Mouse (Mus musculus): ENCODE data around the gene Tiam1. TPM values are rescaled to one million over a fixed set of nuclear protein-coding genes. Genes with fewer than 3 reads are reported as not detected.

Tiam1 gene
- total RNA-seq, 2 experiments from 2014 or later, result 106 to 116 TPM

GRCm38 (mm10) chr16:89831172-89831571, 312.4 kb downstream of the Tiam1 start:
- DNase-seq, result no peak

DNA sequence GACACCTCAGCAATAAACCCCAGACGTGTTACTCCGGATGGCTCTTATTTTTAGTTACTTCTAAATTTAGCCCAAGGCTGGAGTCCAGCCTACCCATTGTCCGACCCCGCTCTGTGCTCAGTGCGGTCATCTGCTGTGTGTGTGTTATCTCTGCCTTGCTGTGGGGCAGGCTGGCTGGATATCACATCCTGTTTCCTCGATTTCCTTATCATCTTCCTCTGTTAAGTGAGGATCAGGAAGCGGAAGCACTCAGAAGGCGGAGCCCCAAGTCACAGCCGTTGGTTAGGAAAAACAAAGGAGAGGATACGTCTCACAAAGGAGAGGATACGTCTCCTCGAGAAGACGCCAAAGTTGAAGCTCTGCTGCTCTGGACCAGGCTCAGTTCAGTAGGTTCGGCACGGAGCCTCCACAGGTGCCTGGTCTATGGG, 313.3 kb downstream of the Tiam1 start:
- DNase-seq, result no peak

DNA sequence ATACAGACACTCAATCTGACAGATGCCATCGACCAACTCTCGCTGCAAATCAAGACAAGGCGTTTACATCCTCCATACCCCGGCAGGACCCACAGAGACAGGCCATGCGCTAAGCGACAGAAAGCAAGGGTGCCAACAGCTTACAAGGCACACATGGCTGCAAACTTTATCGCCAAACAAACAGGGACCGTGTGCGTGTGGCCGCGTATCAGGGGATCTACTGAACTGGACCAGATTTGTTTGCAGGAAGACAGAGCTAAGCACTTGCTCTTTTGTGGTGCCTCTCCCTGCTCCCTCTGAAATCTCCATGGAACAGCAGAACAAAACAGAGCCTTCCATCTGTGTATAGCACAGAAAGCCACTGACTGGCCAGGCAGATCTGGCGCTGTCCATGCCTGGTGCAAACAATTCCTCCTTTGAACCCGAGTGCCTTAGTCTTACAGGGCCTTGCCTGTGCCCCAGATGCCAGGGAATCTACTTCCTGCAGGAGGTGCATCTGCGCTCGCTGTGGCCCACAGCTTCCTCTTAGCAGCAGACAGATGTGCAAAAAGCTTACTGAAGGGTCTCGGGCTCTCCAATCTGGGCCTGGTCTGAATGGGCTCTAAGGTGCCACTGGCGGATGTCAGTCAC, 316.0 kb downstream of the Tiam1 start:
- DNase-seq, result no peak

- no peak for DNase-seq
These were observed 317.7 kb downstream of the Tiam1 start for GRCm38 (mm10) chr16:89825875-89826274.

- DNase-seq, result no peak
These were observed 320.7 kb downstream of the Tiam1 start for GRCm38 (mm10) chr16:89822882-89823281.

- DNase-seq, result no peak
These were observed 324.9 kb downstream of the Tiam1 start for GRCm38 (mm10) chr16:89818661-89819060.

- DNase-seq, result no peak
These were observed 325.5 kb downstream of the Tiam1 start for GRCm38 (mm10) chr16:89817861-89818630.

DNA sequence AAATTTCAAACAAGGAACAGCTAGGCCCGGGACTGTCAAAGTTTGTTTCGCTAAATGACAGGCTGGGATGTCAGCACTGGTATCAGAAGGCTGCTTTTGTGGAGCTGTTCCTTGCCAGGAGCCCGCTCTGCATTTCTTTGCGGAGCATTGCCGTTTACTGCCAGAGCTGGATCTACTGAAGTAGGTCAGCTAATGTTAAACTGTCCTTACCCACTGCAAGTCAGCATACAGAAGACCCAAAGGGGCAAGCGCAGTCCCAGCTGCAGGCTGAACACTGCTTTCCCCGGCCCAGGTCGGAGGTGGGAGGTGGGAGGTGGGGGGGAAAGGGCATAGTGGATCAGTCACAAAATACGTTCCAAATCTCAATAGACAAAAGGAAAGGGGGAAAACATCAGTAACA, 326.3 kb downstream of the Tiam1 start:
- no peak for DNase-seq

GRCm38 (mm10) chr16:89816506-89817172, 326.9 kb downstream of the Tiam1 start:
- DNase-seq, result no peak

DNA sequence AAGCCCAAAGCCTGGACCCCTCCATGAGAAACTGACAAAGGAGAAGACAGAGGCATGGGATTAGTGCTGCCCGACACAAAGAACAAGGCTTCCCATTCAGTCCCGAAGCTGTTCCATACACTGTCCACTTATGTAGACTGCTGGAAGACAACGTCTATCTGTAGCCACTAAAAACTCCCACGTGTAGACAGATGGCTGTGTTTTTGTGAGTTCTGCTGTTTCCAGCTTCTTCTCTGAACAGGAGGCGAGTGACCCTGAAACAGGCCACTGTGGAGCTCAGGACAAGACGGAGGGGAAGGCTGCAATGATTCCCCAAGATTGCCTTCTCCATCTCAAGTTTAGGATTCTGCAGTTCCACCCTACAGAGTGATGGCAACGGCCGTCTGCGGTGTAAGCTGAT, 330.0 kb downstream of the Tiam1 start:
- DNase-seq, result no peak

GRCm38 (mm10) chr16:89812891-89813290, 330.7 kb downstream of the Tiam1 start:
- no peak for DNase-seq

GRCm38 (mm10) chr16:89810398-89810797, 333.2 kb downstream of the Tiam1 start:
- DNase-seq, result no peak

GRCm38 (mm10) chr16:89808168-89808567, 335.4 kb downstream of the Tiam1 start:
- no peak for DNase-seq

DNA sequence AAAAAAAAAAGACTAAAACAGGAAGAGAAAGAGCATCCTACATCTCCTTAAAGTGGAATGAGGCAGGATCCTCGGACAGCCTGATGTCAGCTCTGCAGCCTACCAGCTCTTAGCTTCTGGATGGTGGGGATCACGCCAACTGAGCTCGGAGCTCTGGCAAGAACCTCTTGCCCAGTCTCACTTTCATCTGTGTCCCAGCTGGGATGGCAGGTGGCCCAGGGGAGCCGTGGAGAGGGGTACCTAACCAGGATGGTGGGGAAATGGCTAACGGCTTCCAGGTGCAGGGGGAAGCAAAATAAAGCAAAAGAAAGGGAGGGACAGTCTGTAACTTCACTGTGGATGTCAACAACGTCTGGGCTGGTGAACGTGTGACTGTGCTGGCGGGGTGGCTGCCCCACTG, 337.6 kb downstream of the Tiam1 start:
- DNase-seq, result no peak

DNA sequence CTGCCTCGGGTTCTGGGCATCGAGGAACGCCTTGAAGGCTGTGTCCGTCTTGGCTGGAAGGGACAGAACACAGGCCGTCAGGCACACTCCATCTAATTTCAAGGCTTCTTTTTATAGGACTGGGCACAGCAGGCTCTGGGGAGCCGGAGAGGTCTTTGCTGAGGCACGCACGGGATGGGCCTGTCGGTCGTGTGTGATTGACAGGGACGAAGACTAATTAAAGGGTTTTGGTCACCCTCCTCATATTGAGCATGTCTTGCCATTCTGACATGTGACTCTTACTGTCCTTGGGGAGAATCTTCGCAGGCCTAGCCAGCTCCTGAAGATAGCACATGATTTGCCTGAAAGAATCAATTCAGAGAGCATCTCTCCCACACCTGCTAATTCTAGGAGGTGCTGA, 338.4 kb downstream of the Tiam1 start:
- DNase-seq, result no peak

- DNase-seq, result no peak
These were observed 342.1 kb downstream of the Tiam1 start for GRCm38 (mm10) chr16:89801493-89801892.

- DNase-seq, result no peak
These were observed 343.8 kb downstream of the Tiam1 start for GRCm38 (mm10) chr16:89799772-89800171.

DNA sequence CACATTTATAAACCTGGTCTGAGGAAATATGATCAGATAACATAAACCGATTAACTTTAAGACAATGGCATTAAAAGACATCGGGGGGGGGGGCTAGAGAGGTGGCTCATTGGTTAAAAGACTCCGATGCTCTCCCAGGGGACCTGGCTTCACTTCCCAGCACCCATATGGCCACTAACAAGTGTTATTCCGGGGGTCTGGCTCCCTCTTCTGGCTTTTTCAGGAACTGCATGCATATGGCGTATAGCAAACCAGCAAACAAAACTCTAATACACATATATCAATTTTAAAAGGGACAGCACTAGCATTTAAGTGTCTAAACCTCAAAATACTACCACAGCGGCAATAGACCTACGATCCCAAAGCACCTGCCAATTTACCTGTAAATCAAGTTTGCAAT, 347.0 kb downstream of the Tiam1 start:
- no peak for DNase-seq

- DNase-seq, result no peak
These were observed 353.7 kb downstream of the Tiam1 start for GRCm38 (mm10) chr16:89789792-89790434.

- no peak for DNase-seq
These were observed 357.8 kb downstream of the Tiam1 start for GRCm38 (mm10) chr16:89785795-89786194.

- DNase-seq, result no peak
These were observed 363.9 kb downstream of the Tiam1 start for GRCm38 (mm10) chr16:89779705-89780104.

- no peak for DNase-seq
These were observed 366.1 kb downstream of the Tiam1 start for GRCm38 (mm10) chr16:89777450-89777849.

- no peak for DNase-seq
These were observed 369.0 kb downstream of the Tiam1 start for GRCm38 (mm10) chr16:89774553-89774913.
